Mouse (Mus musculus): Measurements from ENCODE around the gene Epn2.

- TF ChIP-seq CTCF (IDR thresholded peaks at IDR 0.05; ENCODE audit: insufficient read depth, low read length) = no peak
- TF ChIP-seq POLR2A (IDR thresholded peaks at IDR 0.05; ENCODE audit: borderline replicate concordance, extremely low read depth, low read depth, low read length) = no peak
Observed at GRCm38 (mm10) chr11:61546452-61546851, 33.0 kb downstream of the Epn2 start.

Measured in lung, adult 2 months (tissue).